Mouse (Mus musculus) kidney, postnatal 10 days (tissue): ENCODE measurements around the gene Olfr1123.
"Not testable (repeated sequence)": the region's sequence is repeated elsewhere in the genome, so short reads cannot be mapped to it uniquely, and the experiment has no call there.

Experiments
- DNase-seq: peaks from one replicate; pipeline ENCODE4 v3.0.0; 2021; ENCODE audit warnings: mixed read lengths

Olfr1123 gene

DNA sequence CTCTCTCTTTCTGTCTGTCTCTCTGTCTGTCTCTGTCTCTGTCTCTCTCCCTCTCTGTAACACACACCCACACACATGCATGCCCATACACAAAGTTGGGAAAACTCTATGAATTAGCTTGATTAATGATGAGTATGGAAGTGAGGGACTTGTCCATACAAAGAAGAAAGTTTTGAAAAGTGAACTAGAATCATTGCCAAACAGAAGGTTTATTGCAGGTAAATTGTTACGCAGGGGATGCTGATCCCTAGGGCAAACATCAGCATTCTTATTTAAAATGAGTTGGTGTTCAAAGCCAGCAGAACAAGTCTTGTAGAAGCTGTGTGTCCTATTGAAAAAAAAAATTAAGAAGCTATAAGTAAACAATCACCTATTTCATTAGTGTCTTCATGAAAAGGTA, at the start of gene Olfr1123:
Gene Olfr1123 (plus strand): TSS at position 301 of the 400 bp plus-strand sequence.
- no peak for DNase-seq

- DNase-seq = no peak
Measured at GRCm38 (mm10) chr2:87369595-87369994, 46.8 kb upstream of the Olfr1123 start, which contains the start of gene Olfr1121. Gene Olfr1121, plus strand, starts transcription at chr2:87369895.

DNA sequence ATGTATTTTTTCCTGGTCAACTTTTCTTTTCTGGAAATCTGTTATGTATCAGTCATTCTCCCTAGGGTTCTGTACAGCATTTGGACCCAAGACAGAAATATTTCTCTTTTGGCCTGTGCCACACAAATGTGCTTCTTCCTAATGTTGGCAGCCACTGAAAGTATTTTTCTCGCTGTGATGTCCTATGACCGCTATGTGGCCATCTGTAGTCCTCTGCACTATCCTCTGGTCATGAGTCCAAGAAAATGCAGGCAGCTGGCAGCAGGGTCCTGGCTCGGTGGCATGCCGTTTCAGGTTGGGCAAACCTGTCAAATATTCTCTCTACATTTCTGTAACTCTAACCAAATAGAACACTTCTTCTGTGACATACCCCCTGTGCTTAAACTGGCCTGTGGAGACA, 44.7 kb upstream of the Olfr1123 start:
- no peak for DNase-seq

DNA sequence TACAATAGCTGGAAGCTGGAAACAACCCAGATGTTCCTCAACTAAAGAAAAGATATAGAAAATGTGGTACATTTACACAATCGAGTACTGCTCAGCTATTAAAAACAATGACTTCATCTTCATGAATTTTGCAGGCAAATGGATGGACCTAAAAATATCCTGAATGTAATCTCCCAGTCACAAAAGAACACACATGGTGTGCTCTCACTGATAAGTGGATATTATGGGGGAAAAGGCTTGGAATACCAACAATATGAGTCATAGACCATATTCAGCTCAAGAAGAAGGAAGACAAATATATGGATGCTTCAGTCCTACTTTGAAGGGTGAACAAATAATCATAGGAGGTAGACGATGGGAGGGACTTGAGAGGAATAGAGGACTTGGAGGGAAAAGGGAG, 32.5 kb upstream of the Olfr1123 start:
- DNase-seq = no peak

DNA sequence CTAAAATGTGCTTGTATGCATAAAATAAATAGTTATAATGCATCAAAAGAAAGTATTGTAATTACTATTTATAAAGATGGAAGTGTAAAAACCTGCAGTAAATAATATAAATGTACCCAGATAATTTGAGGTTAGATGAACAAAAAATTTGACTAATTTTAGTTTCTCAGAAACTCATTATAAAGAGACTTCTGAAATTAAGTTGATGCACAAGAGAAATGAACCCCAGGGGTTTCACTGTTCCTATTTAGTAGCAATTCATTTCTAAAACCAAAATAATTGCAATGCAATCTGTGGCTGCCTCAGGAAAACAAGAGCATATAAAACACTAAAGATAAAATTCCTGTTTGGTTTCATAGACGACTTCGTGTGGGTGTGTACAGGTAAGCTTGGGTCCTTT, 30.9 kb upstream of the Olfr1123 start, which contains the start of gene Olfr1122:
Gene Olfr1122 (plus strand): TSS at position 301 of the 400 bp plus-strand sequence.
- DNase-seq = no peak

DNA sequence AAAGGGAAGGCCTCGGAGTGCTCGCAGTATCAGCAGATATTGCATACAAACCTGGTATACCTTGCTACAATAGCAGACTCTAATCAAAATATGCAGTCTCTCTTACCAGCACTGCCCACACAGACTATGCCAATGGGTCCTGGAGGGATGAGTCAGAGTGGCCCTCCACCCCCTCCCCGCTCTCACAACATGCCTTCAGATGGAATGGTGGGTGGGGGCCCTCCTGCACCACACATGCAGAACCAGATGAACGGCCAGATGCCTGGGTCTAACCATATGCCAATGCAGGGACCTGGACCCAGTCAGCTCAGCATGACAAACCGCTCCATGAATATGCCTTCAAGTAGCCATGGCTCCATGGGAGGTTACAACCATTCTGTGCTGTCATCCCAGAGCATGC, 22.8 kb upstream of the Olfr1123 start:
- DNase-seq = not testable (repeated sequence)

- not testable (repeated sequence) for DNase-seq
Measured at GRCm38 (mm10) chr2:87394686-87395085, 21.7 kb upstream of the Olfr1123 start.

DNA sequence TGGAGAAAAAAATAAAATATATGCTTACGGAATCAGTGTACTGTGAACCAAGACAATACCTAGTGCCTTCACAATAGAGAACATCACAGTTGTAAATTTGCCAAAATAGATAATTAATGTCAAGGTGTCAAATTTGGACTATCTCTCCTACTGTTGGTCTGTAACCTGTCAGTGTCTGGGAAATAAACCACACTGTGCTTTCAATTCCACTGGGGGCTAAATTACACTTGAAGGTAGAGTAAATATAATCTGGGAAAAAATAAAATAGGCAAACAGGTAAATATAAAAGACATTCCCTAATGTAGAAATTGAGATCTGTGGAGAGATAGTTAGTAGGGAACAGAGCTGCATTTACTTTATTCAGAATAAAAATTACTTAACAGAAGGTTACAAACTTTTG, 13.5 kb downstream of the Olfr1123 start, which contains the start of gene Olfr1124:
Gene Olfr1124 (plus strand): TSS at position 301 of the 400 bp plus-strand sequence.
- DNase-seq = no peak

DNA sequence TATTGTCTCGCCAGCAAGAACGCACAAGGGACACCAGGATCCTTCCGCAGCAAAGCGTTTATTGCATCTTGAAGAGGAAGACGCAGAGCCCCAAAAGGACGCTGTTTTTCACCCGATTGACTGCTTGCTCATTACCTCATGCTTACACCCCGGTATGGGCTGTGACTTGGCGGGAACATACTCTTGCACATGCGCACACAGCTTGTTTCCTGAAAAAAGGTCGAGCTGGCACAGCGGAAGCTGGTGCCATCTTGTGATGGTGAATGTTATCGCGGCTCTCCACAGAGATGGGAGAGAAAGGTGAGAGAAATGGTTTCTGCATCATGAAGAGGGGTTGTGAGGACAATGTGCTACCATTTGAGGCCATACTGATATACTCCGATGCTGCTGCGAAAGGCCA, 21.3 kb downstream of the Olfr1123 start:
- DNase-seq = no peak

DNA sequence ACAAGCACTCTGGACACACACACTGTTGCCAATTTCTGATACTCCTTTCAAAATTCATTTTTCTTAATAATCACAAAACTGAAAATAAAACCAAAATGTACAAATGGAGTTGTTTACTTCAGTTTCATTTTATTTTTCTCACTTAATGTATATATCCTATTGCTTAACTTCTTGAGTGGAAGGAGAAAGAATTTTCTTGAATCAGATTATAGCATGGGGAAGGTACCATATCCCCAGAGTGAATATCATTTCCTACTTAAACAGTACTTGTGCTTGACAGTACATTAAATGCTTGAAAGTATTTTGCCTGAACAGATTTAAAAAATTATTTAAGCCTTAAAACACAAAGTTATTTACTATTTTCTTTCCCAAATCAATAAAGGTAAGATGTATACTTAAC, 37.2 kb downstream of the Olfr1123 start, which contains the start of gene Olfr1126:
Gene Olfr1126 (plus strand): TSS at position 301 of the 400 bp plus-strand sequence.
- no peak for DNase-seq

- DNase-seq = no peak
Measured at GRCm38 (mm10) chr2:87461769-87462168, 45.3 kb downstream of the Olfr1123 start.
